Mouse (Mus musculus): Measurements from ENCODE around the gene Necap1. TPM values are rescaled to one million over a fixed set of nuclear protein-coding genes. Genes with fewer than 3 reads are reported as not detected.

Gene Necap1
- polyA plus RNA-seq, 1 experiment from 2014 or later: 77.9 TPM

GRCm38 (mm10) chr6:122919922-122920321 is 45.6 kb downstream of the Necap1 start:
- H3K27me3 ChIP-seq: no peaks in the 10 kb centered on the region
- ATAC-seq (ENCODE audit: low FRiP score, low read depth): no peak
- H3K36me3 ChIP-seq: no peaks in the 10 kb centered on the region
- no peaks in the 10 kb centered on the region for H3K4me1 ChIP-seq
- no peaks in the 10 kb centered on the region for H3K9me3 ChIP-seq
- H3K4me2 ChIP-seq (replicated peaks): no peak overlapping the region
- WGBS: 86% methylated on average over 4 of the region's 4 CpGs
- no peak overlapping the region for H3K9ac ChIP-seq (replicated peaks)
- no peak overlapping the region for H3K27ac ChIP-seq (replicated peaks)
- no peak overlapping the region for H3K4me3 ChIP-seq

- Histone ChIP-seq H3K4me1 (no peaks in the 10 kb centered on the region), H3K4me2 (replicated peaks) (no peak within 1 kb of the TSS), H3K27me3 (no peaks in the 10 kb centered on the region), H3K9me3 (no peaks in the 10 kb centered on the region), H3K9ac (replicated peaks) (no peak within 1 kb of the TSS), H3K4me3 (no peak within 1 kb of the TSS), H3K27ac (replicated peaks) (no peak within 1 kb of the TSS), H3K36me3 (no peaks in the 10 kb centered on the region)
- no peak for ATAC-seq (ENCODE audit: low FRiP score, low read depth)
- 64% methylated on average over 4 of the region's 4 CpGs for WGBS
These were observed 47.2 kb downstream of the Necap1 start, which contains the start of gene Clec4a1 for GRCm38 (mm10) chr6:122921451-122921850. TSS of gene Clec4a1 (plus strand) at chr6:122921848.

DNA sequence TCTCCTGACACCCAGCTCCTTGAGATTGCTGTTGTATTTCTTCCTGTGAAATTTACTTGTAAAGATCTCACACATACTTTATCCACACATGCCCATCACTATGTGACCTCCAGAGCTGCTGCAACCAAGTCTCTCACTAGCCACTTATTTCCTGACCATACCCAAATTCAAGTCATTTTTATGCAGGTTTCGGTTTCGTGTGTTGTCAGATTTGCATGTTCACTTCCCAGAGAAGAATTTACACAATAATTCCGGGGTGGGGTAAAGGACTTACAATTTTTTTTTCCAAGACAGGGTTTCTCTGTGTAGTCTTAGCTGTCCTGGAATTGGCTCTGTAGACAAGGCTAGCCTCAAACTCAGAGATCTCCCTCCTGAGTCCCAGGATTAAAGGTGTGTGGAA is 60.6 kb downstream of the Necap1 start:
- Histone ChIP-seq H3K4me2 (replicated peaks) (no peak overlapping the region), H3K36me3 (no peaks in the 10 kb centered on the region), H3K9ac (replicated peaks) (no peak overlapping the region), H3K4me3 (no peak overlapping the region), H3K27ac (replicated peaks) (no peak overlapping the region), H3K4me1 (no peaks in the 10 kb centered on the region), H3K9me3 (no peaks in the 10 kb centered on the region), H3K27me3 (no peaks in the 10 kb centered on the region)
- no peak for ATAC-seq (ENCODE audit: low FRiP score, low read depth)
- 94% methylated on average over 3 of the region's 3 CpGs for WGBS

Small RNA genes within 50 kb of the gene (microRNA-seq; reads per million reads assigned to microRNA genes)
- not detected for gene Mir7231

Other genes with a start within 250 kb of the Necap1 start
- not detected in 2 replicates for gene Dppa3, start 248.1 kb upstream of the Necap1 start, polyA plus RNA-seq (2016; fragmentation: Nextera tagmentation; extraction: Ambion mirVana)
- gene Nanog, start 167.0 kb upstream of the Necap1 start, polyA plus RNA-seq (2016; fragmentation: Nextera tagmentation; extraction: Ambion mirVana): 0.14 and 0.20 TPM in 2 replicates
- gene Slc2a3, start 72.8 kb upstream of the Necap1 start, polyA plus RNA-seq (2016; fragmentation: Nextera tagmentation; extraction: Ambion mirVana): 22.5 and 24.8 TPM in 2 replicates
- gene Foxj2, start 54.6 kb upstream of the Necap1 start, polyA plus RNA-seq (2016; fragmentation: Nextera tagmentation; extraction: Ambion mirVana): 5.7 and 5.8 TPM in 2 replicates
- gene C3ar1, start 18.3 kb upstream of the Necap1 start, polyA plus RNA-seq (2016; fragmentation: Nextera tagmentation; extraction: Ambion mirVana): 1.6 and 1.8 TPM in 2 replicates
- 1.7 and 1.9 TPM in 2 replicates for gene Clec4a1, start 47.4 kb downstream of the Necap1 start, polyA plus RNA-seq (2016; fragmentation: Nextera tagmentation; extraction: Ambion mirVana)
- gene Clec4a3, start 78.0 kb downstream of the Necap1 start, polyA plus RNA-seq (2016; fragmentation: Nextera tagmentation; extraction: Ambion mirVana): 0.92 and 1.2 TPM in 2 replicates
- gene Clec4a4, start 115.9 kb downstream of the Necap1 start, polyA plus RNA-seq (2016; fragmentation: Nextera tagmentation; extraction: Ambion mirVana): not detected in 2 replicates
- not detected in 2 replicates for gene Clec4b1, start 175.5 kb downstream of the Necap1 start, polyA plus RNA-seq (2016; fragmentation: Nextera tagmentation; extraction: Ambion mirVana)
- gene Clec4a2, start 232.0 kb downstream of the Necap1 start, polyA plus RNA-seq (2016; fragmentation: Nextera tagmentation; extraction: Ambion mirVana): 1.2 and 1.4 TPM in 2 replicates

All from midbrain, embryonic 12.5 days (tissue).